Mouse (Mus musculus) CH12.LX (cell line): ENCODE data around the gene Fbxl15. TPM values are rescaled to one million over a fixed set of nuclear protein-coding genes. Genes with fewer than 3 reads are reported as not detected.

ENCODE experiments used
- DNase-seq: peaks from one replicate; pipeline ENCODE4 v3.0.0-alpha.2; 2013; ENCODE audit errors: extremely low read depth
- H3K27ac ChIP-seq: 2 replicates; pipeline ENCODE4 v1.5.1; 2012; ENCODE audit warnings: low read depth, mild to moderate bottlenecking, control low read depth, moderate library complexity; ENCODE audit not compliant: insufficient read depth
- H3K27me3 ChIP-seq: replicated peaks from 2 replicates; pipeline ENCODE3; 2012; ENCODE audit warnings: inconsistent platforms
- H3K36me3 ChIP-seq, 2 experiments: replicated peaks in 1 of 2; 2 replicates each; pipeline versions ENCODE3 to v1.6.1; 2012; ENCODE audit warnings: inconsistent platforms in 1 of 2, low read length in 1 of 2, mild to moderate bottlenecking in 1 of 2, mixed read lengths in 1 of 2, moderate library complexity in 1 of 2; ENCODE audit not compliant: control insufficient read depth in 1 of 2, insufficient read depth in 1 of 2
- H3K4me1 ChIP-seq, 2 experiments: 2 replicates each; pipeline ENCODE4 v1.6.1; 2012; ENCODE audit warnings: inconsistent platforms in 1 of 2, moderate library complexity in 1 of 2; ENCODE audit not compliant: insufficient read depth in 2 of 2, control insufficient read depth in 1 of 2
- H3K4me2 ChIP-seq: 2 replicates; pipeline ENCODE4 v1.6.1; 2012; ENCODE audit warnings: low read depth, mild to moderate bottlenecking, control low read depth; ENCODE audit not compliant: poor library complexity, insufficient read depth, severe bottlenecking
- H3K4me3 ChIP-seq, 3 experiments: fragments of 150-350 bp in 1 of 3; sonication (generic) in 1 of 3; replicated peaks in 1 of 3; 2 replicates each; pipeline versions ENCODE3 to v1.5.1; 2011 to 2012; ENCODE audit warnings: low read depth in 2 of 3, low read length in 2 of 3, mild to moderate bottlenecking in 2 of 3, moderate library complexity in 2 of 3, control low read depth in 1 of 3, improper control_type of control experiment in 1 of 3, inconsistent platforms in 1 of 3, mixed read lengths in 1 of 3; ENCODE audit not compliant: poor library complexity in 1 of 3
- H3K79me2 ChIP-seq: replicated peaks from 2 replicates; pipeline ENCODE4 v1.6.1; 2012; ENCODE audit warnings: mild to moderate bottlenecking, moderate library complexity; ENCODE audit not compliant: control insufficient read depth, poor library complexity, insufficient read depth, severe bottlenecking; ENCODE audit errors: extremely low read depth
- H3K9ac ChIP-seq: 2 replicates; pipeline ENCODE4 v1.6.1; 2012; ENCODE audit warnings: low read depth, mild to moderate bottlenecking, control low read depth, moderate library complexity; ENCODE audit not compliant: insufficient read depth
- H3K9me3 ChIP-seq: replicated peaks from 2 replicates; pipeline ENCODE3; 2012; ENCODE audit warnings: low read length, inconsistent platforms, mixed read lengths
- BHLHE40 ChIP-seq: IDR thresholded peaks from 2 replicates; pipeline ENCODE4 v1.6.1; 2011; ENCODE audit warnings: mild to moderate bottlenecking, low read depth, low read length, improper control_type of control experiment
- CHD1 ChIP-seq: IDR thresholded peaks from 2 replicates; pipeline ENCODE4 v1.6.1; 2012; ENCODE audit warnings: low read depth, low read length, improper control_type of control experiment, inconsistent platforms
- CTCF ChIP-seq, 2 experiments: IDR thresholded peaks in 1 of 2; conservative IDR thresholded peaks in 1 of 2; 2 replicates each; pipeline ENCODE4 v1.5.1; 2011 to 2012; ENCODE audit warnings: low read depth in 2 of 2, low read length in 2 of 2, improper control_type of control experiment in 1 of 2, inconsistent platforms in 1 of 2, mild to moderate bottlenecking in 1 of 2, moderate library complexity in 1 of 2
- E2F4 ChIP-seq: IDR thresholded peaks from 2 replicates; pipeline ENCODE4 v1.6.1; 2011; ENCODE audit warnings: low read depth, low read length, improper control_type of control experiment; ENCODE audit not compliant: insufficient replicate concordance
- ELF1 ChIP-seq: IDR thresholded peaks from 2 replicates; pipeline ENCODE4 v1.6.1; 2014; ENCODE audit warnings: low read depth, mild to moderate bottlenecking, inconsistent platforms, low read length, improper control_type of control experiment
- ETS1 ChIP-seq: conservative IDR thresholded peaks from 2 replicates; pipeline ENCODE4 v1.6.1; 2012; ENCODE audit warnings: low read depth, mild to moderate bottlenecking, inconsistent platforms, low read length, improper control_type of control experiment, moderate library complexity
- GABPA ChIP-seq: IDR thresholded peaks from 2 replicates; pipeline ENCODE4 v1.6.1; 2012; ENCODE audit warnings: low read depth, low read length, improper control_type of control experiment, inconsistent platforms; ENCODE audit not compliant: insufficient replicate concordance
- HCFC1 ChIP-seq: IDR thresholded peaks from 2 replicates; pipeline ENCODE4 v1.6.1; 2012; ENCODE audit warnings: low read depth, mild to moderate bottlenecking, inconsistent platforms, low read length, improper control_type of control experiment
- IRF4 ChIP-seq: IDR thresholded peaks from 2 replicates; pipeline ENCODE4 v1.6.1; 2014; ENCODE audit warnings: low read depth, mild to moderate bottlenecking, inconsistent platforms, low read length, improper control_type of control experiment
- JUN ChIP-seq: IDR thresholded peaks from 2 replicates; pipeline ENCODE4 v1.6.1; 2011; ENCODE audit warnings: low read depth, mild to moderate bottlenecking, low read length, improper control_type of control experiment, moderate library complexity; ENCODE audit not compliant: insufficient read depth
- JUND ChIP-seq: conservative IDR thresholded peaks from 2 replicates; pipeline ENCODE4 v1.6.1; 2011; ENCODE audit warnings: low read depth, low read length, improper control_type of control experiment
- MAFK ChIP-seq: IDR thresholded peaks from 2 replicates; pipeline ENCODE4 v1.6.1; 2011; ENCODE audit warnings: low read length, improper control_type of control experiment; ENCODE audit not compliant: insufficient replicate concordance
- MAX ChIP-seq: IDR thresholded peaks from 2 replicates; pipeline ENCODE4 v1.6.1; 2011; ENCODE audit warnings: low read length, improper control_type of control experiment
- MAZ ChIP-seq: IDR thresholded peaks from 2 replicates; pipeline ENCODE4 v1.6.1; 2012; ENCODE audit warnings: low read depth, mild to moderate bottlenecking, inconsistent platforms, low read length, improper control_type of control experiment, moderate library complexity
- MEF2A ChIP-seq: IDR thresholded peaks from 2 replicates; pipeline ENCODE4 v1.6.1; 2014; ENCODE audit warnings: low read depth, mild to moderate bottlenecking, inconsistent platforms, low read length, improper control_type of control experiment, borderline replicate concordance
- MXI1 ChIP-seq: IDR thresholded peaks from 2 replicates; pipeline ENCODE4 v1.6.1; 2011; ENCODE audit warnings: mild to moderate bottlenecking, low read depth, low read length, improper control_type of control experiment
- MYC ChIP-seq: IDR thresholded peaks from 2 replicates; pipeline ENCODE4 v1.6.1; 2011; ENCODE audit warnings: low read depth, mild to moderate bottlenecking, improper control_type of control experiment, low read length
- NELFE ChIP-seq: IDR thresholded peaks from 2 replicates; pipeline ENCODE4 v1.6.1; 2011; ENCODE audit warnings: low read depth, low read length, improper control_type of control experiment
- NRF1 ChIP-seq: IDR thresholded peaks from 2 replicates; pipeline ENCODE4 v1.6.1; 2014; ENCODE audit warnings: low read depth, mild to moderate bottlenecking, inconsistent platforms, low read length, improper control_type of control experiment, moderate library complexity
- PAX5 ChIP-seq: IDR thresholded peaks from 2 replicates; pipeline ENCODE4 v1.6.1; 2012; ENCODE audit warnings: low read length, inconsistent platforms, mixed read lengths
- POLR2A ChIP-seq: IDR thresholded peaks from 2 replicates; pipeline ENCODE4 v1.6.1; 2011; ENCODE audit warnings: low read depth, mild to moderate bottlenecking, improper control_type of control experiment, low read length
- POLR2AphosphoS2 ChIP-seq: IDR thresholded peaks from 2 replicates; pipeline ENCODE4 v1.6.1; 2011; ENCODE audit warnings: low read depth, low read length, improper control_type of control experiment
- RAD21 ChIP-seq: IDR thresholded peaks from 2 replicates; pipeline ENCODE4 v1.6.1; 2011; ENCODE audit warnings: low read depth, mild to moderate bottlenecking, low read length, improper control_type of control experiment, moderate library complexity
- RCOR1 ChIP-seq: conservative IDR thresholded peaks from 2 replicates; pipeline ENCODE4 v1.6.1; 2012; ENCODE audit warnings: low read depth, mild to moderate bottlenecking, inconsistent platforms, low read length, improper control_type of control experiment
- SIN3A ChIP-seq: IDR thresholded peaks from 2 replicates; pipeline ENCODE4 v1.6.1; 2012; ENCODE audit warnings: low read length, improper control_type of control experiment, inconsistent platforms
- SMC3 ChIP-seq: IDR thresholded peaks from 2 replicates; pipeline ENCODE4 v1.6.1; 2011; ENCODE audit warnings: low read depth, low read length, improper control_type of control experiment
- TBP ChIP-seq: conservative IDR thresholded peaks from 2 replicates; pipeline ENCODE4 v1.6.1; 2011; ENCODE audit warnings: low read depth, low read length, improper control_type of control experiment
- TCF12 ChIP-seq: IDR thresholded peaks from 2 replicates; pipeline ENCODE4 v1.6.1; 2014; ENCODE audit warnings: low read depth, mild to moderate bottlenecking, inconsistent platforms, low read length, improper control_type of control experiment
- UBTF ChIP-seq: IDR thresholded peaks from 2 replicates; pipeline ENCODE4 v1.6.1; 2012; ENCODE audit warnings: low read depth, mild to moderate bottlenecking, inconsistent platforms, low read length, improper control_type of control experiment, moderate library complexity
- USF1 ChIP-seq: IDR thresholded peaks from 2 replicates; pipeline ENCODE4 v1.6.1; 2014; ENCODE audit warnings: low read depth, mild to moderate bottlenecking, inconsistent platforms, low read length, improper control_type of control experiment
- USF2 ChIP-seq: conservative IDR thresholded peaks from 2 replicates; pipeline ENCODE4 v1.6.1; 2011; ENCODE audit warnings: low read depth, low read length, improper control_type of control experiment
- ZC3H11A ChIP-seq: IDR thresholded peaks from 2 replicates; pipeline ENCODE4 v1.6.1; 2012; ENCODE audit warnings: low read depth, mild to moderate bottlenecking, inconsistent platforms, low read length, improper control_type of control experiment
- ZKSCAN1 ChIP-seq: IDR thresholded peaks from 2 replicates; pipeline ENCODE4 v1.6.1; 2012; ENCODE audit warnings: low read depth, inconsistent platforms, low read length, improper control_type of control experiment, borderline replicate concordance
- ZMIZ1 ChIP-seq: IDR thresholded peaks from 2 replicates; pipeline ENCODE4 v1.6.1; 2012; ENCODE audit warnings: low read depth, mild to moderate bottlenecking, inconsistent platforms, low read length, improper control_type of control experiment
- dilution Hi-C: fragments of 300-500 bp; cut with MboI; formaldehyde crosslinking; loops from 2 replicates; pipeline ENCODE4 v1.14.3; 2020; ENCODE audit warnings: low sequenced_read_pairs; ENCODE audit not compliant: extremely low pct_unique_long_range_greater_than_20kb, extremely low pct_ligation_motif_present
- in situ Hi-C: fragments of 300-500 bp; cut with MboI; formaldehyde crosslinking; loops from 3 replicates; pipeline ENCODE4 v1.14.3; 2019; ENCODE audit warnings: low sequenced_read_pairs, low pct_ligation_motif_present, low pct_unique_long_range_greater_than_20kb, mixed read lengths
- polyA plus RNA-seq: library from polyadenylated mRNA; unstranded; fragments of >175 nt; gene quantifications from 2 replicates; pipeline ENCODE4 v1.2.1, GENCODE M21; 2012; ENCODE audit warnings: low read depth; ENCODE audit not compliant: insufficient read length
- total RNA-seq, 2 experiments: library from RNA; depleted of rRNA; stranded (reverse); fragments of 300-350 nt in 1 of 2; fragments of >200 nt in 1 of 2; gene quantifications; 2 replicates each; pipeline ENCODE4 v1.2.3; 2012 to 2014

Gene Fbxl15
- total and polyA plus RNA-seq, 3 experiments, result 7.6 to 9.9 (median 9.4) TPM

DNA sequence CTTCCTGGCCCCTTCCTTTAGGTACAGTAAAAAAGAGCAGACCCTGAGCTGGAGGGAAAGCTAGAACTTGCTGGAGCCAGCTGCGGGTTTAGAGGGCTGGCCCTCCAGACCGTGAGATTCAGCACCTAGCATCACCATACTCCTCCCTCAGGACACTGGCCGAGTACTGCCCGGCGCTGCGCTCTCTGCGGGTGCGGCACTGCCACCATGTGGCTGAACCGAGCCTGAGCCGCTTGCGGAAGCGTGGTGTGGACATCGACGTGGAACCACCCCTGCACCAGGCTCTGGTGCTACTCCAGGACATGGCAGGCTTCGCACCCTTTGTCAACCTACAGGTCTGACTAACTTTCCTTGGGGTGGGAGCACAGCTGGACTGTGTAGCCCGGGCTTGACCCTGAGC, 2.0 kb downstream of the Fbxl15 start:
- H3K27ac ChIP-seq, result no peak overlapping the region
- peaks cover 12 to 43% of the 10 kb centered on the region in 2 experiments for H3K4me1 ChIP-seq
- in situ Hi-C loops, result no loop called here
- peak; percentile 66 for DNase-seq
- H3K36me3 ChIP-seq, result peaks cover 22 to 42% of the 10 kb centered on the region in 2 experiments
- no peaks in the 10 kb centered on the region for H3K9me3 ChIP-seq
- no peak overlapping the region for H3K9ac ChIP-seq
- H3K79me2 ChIP-seq, result no peaks in the 10 kb centered on the region
- peak; percentile 78 for TF ChIP-seq ELF1
- 0 out of 2 replicates have a peak, but pooled peaks have one; percentile 23 for TF ChIP-seq MEF2A
- TF ChIP-seq ZMIZ1, result no peak
- TF ChIP-seq BHLHE40, result peak; percentile 20; the same call in 1 of the 2 replicates
- no peak for TF ChIP-seq USF2
- TF ChIP-seq RAD21, result peak; percentile 87
- 0 out of 2 replicates have a peak, but pooled peaks have one; percentile 34 for TF ChIP-seq IRF4
- no peak for TF ChIP-seq JUND
- TF ChIP-seq MAFK, result no peak
- no peak for TF ChIP-seq CHD1
- peak; percentile 44; the same call in 1 of the 2 replicates for TF ChIP-seq NRF1
- no peak for TF ChIP-seq RCOR1
- no peak for TF ChIP-seq MYC
- TF ChIP-seq USF1, result no peak
- peak; percentile 80 for TF ChIP-seq MAX
- TF ChIP-seq TCF12, result peak; percentile 49; the same call in 1 of the 2 replicates
- no peak for TF ChIP-seq GABPA
- TF ChIP-seq ETS1, result no peak
- TF ChIP-seq HCFC1, result peak; percentile 56
- TF ChIP-seq UBTF, result no peak
- TF ChIP-seq ZC3H11A, result peak; percentile 4; the same call in 1 of the 2 replicates
- 0 out of 2 replicates have a peak, but pooled peaks have one; percentile 45 for TF ChIP-seq NELFE
- no peak for TF ChIP-seq ZKSCAN1
- TF ChIP-seq POLR2A, result peak; percentile 30; the same call in 1 of the 2 replicates
- TF ChIP-seq PAX5, result no peak
- peak in 1 of 2 experiments; percentile 94; a peak in 2 of 4 replicates for TF ChIP-seq CTCF (conservative IDR thresholded peaks at IDR 0.05 in 1 of 2, IDR thresholded peaks at IDR 0.05 in 1 of 2; ENCODE audit: low read depth in 2 of 2, low read length in 2 of 2)
- no peak for TF ChIP-seq TBP
- TF ChIP-seq SMC3, result peak; percentile 94
- TF ChIP-seq E2F4, result no peak
- no peak for TF ChIP-seq JUN
- no peak for TF ChIP-seq POLR2AphosphoS2
- peak; percentile 66; the same call in 1 of the 2 replicates for TF ChIP-seq SIN3A
- peak; percentile 76; the same call in 1 of the 2 replicates for TF ChIP-seq MXI1
- TF ChIP-seq MAZ, result no peak
- TF ChIP-seq, all 38 proteins: peak for 16
- Histone ChIP-seq H3K4me3 (no peak overlapping the region), H3K4me2 (no peak overlapping the region), H3K27me3 (peaks cover 20% of the 10 kb centered on the region)
- dilution Hi-C loops, result no loop called here
